16 mouse cellular contexts compared by ENCODE assay signal in the genomic region with DNA sequence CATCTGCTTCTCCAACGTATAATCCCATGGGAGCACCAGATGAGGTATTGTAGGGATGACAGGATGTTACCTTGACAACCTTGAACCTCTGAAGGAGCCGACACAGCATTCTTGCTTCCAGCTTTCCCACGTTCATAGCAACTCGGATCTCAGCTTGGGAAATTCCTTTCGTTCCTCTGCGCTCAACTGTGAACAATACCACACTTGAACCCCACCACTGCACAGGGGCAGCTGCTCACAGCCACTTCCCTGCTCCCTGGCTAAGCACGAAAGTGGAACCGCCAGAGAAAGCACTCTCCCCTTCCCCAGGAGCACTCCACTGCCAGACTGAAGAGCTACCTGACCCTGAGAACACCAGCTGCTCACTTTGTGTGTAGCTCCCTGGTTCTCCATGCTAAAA. TPM values are rescaled to one million over a fixed set of nuclear protein-coding genes. Genes with fewer than 3 reads are reported as not detected.
DNase-seq lines count a peak whose midpoint lies in the region; ATAC-seq and TF ChIP-seq lines count a peak whose summit lies in the region.
"Had no signal": no experiment of that assay in that cellular context is flagged by ENCODE, and none has a peak within 500 bp of the region (broad histone marks: within the 10 kb centered on the region; RNA-seq: fewer than 3 reads in every experiment).

No protein-coding gene starts in this region.

- ATAC-seq in hindbrain, embryonic 14.5 days (ENCODE audit: low FRiP score): peak; percentile 21; the same call in 1 of the 2 replicates
- ATAC-seq in Patski: peak; percentile 89
- ATAC-seq: inflammation-experienced regulatory T-cells, adult 6 months had no signal

- WGBS in hindbrain, embryonic 14.5 days: 71% methylated on average over 8 of the region's 8 CpGs
- WGBS in hindbrain, embryonic 10.5 days: 84% methylated on average over 8 of the region's 8 CpGs

- peaks cover 96% of the 10 kb centered on the region for H3K36me3 ChIP-seq in hindbrain, embryonic 14.5 days (replicated peaks; ENCODE audit: control insufficient read depth, insufficient read depth)
- peaks cover 99% of the 10 kb centered on the region for H3K36me3 ChIP-seq in hindbrain, embryonic 10.5 days

- H3K27ac ChIP-seq in hindbrain, embryonic 14.5 days: no peak overlapping the region; the same call in 1 of the 2 replicates
- no peak overlapping the region for H3K27ac ChIP-seq in hindbrain, embryonic 10.5 days
- H3K27ac ChIP-seq: left cerebral cortex, adult 2 months; limb, embryonic 13.5 days; macrophage had no signal

- no peaks in the 10 kb centered on the region for H3K4me1 ChIP-seq in hindbrain, embryonic 14.5 days (replicated peaks; ENCODE audit: control insufficient read depth, insufficient read depth, low read length)
- H3K4me1 ChIP-seq in hindbrain, embryonic 10.5 days (replicated peaks): no peaks in the 10 kb centered on the region
- H3K4me1 ChIP-seq: limb, embryonic 13.5 days had no signal

- no peak overlapping the region for H3K4me3 ChIP-seq in hindbrain, embryonic 14.5 days (replicated peaks; ENCODE audit: low read length)
- H3K4me3 ChIP-seq in hindbrain, embryonic 10.5 days: no peak overlapping the region
- H3K4me3 ChIP-seq: left cerebral cortex, adult 2 months; limb, embryonic 13.5 days had no signal

- no peak overlapping the region for H3K9ac ChIP-seq in hindbrain, embryonic 14.5 days
- H3K9ac ChIP-seq: limb, embryonic 13.5 days had no signal

- no peaks in the 10 kb centered on the region for H3K27me3 ChIP-seq in hindbrain, embryonic 14.5 days (ENCODE audit: control insufficient read depth, insufficient read depth, low read length)
- H3K27me3 ChIP-seq in hindbrain, embryonic 10.5 days (ENCODE audit: insufficient read depth, poor library complexity, severe bottlenecking): no peaks in the 10 kb centered on the region
- no peaks in the 10 kb centered on the region for H3K27me3 ChIP-seq in Patski
- H3K27me3 ChIP-seq: limb, embryonic 13.5 days had no signal

- in situ Hi-C loops in Patski (cut with MboI; ENCODE audit: low pct_unique_long_range_greater_than_20kb): no loop called here

- no peaks in the 10 kb centered on the region for H3K9me3 ChIP-seq in hindbrain, embryonic 14.5 days (ENCODE audit: control insufficient read depth, low read length)
- H3K9me3 ChIP-seq in hindbrain, embryonic 10.5 days: no peaks in the 10 kb centered on the region
- H3K9me3 ChIP-seq: limb, embryonic 13.5 days had no signal

- POLR2A ChIA-PET in Patski (lab: Charles Lee): interaction anchor here (0.9 to 1.7 kb wide), 2 partner anchors 28 to 30 kb away, joined by 3 to 6 read pairs; a partner anchor contains a TSS

- TF ChIP-seq CTCF in Patski (IDR thresholded peaks at IDR 0.05): no peak

- peak; percentile 36 for DNase-seq in hindbrain, embryonic 14.5 days (ENCODE audit: low spot score)
- DNase-seq in hindbrain, embryonic 10.5 days (ENCODE audit: low spot score): no peak
- peak; percentile 80 for DNase-seq in Patski (ENCODE audit: low read depth, low spot score)
- DNase-seq in kidney, adult 18-20 months: peak; percentile 11
- DNase-seq in kidney, postnatal 25 days: peak; percentile 23 to 52
- no peak for DNase-seq in gastrocnemius, adult 8-10 months (ENCODE audit: low spot score in 2 of 2)
- no peak for DNase-seq in urinary bladder, postnatal 36 days (ENCODE audit: low spot score in 2 of 2)
- DNase-seq: adrenal gland, postnatal 10 days; cerebellum, adult 9-10 months; gastrocnemius, postnatal 14 days; heart, postnatal 10 days; right cerebral cortex, postnatal 25 days had no signal

- no peak overlapping the region for H3K4me2 ChIP-seq in hindbrain, embryonic 14.5 days (replicated peaks)
- H3K4me2 ChIP-seq: limb, embryonic 13.5 days had no signal

- CTCF ChIA-PET in Patski (lab: Charles Lee): interaction anchor here (2.3 kb wide), 1 partner anchor 17 kb away, joined by 5 read pairs; no protein-coding TSS in a partner anchor

RNA-seq across cellular contexts. Expression of a gene that starts 28.8 kb away (rescaled TPM):
- polyA plus RNA-seq in hindbrain, embryonic 14.5 days (2014; fragmentation: Nextera tagmentation; extraction: Ambion mirVana): 33.7 and 34.8 TPM in 2 replicates
- 44.0 and 45.1 TPM in 2 replicates for polyA plus RNA-seq in hindbrain, embryonic 10.5 days (2016; fragmentation: Nextera tagmentation; extraction: Ambion mirVana)
- 59.9 TPM for polyA plus RNA-seq in Patski (2021)
- 10 to 100 TPM; 29.7 to 32.7 (median 30.7) TPM for total RNA-seq in gastrocnemius, adult 8-10 months (2022)

RNA-seq across cellular contexts. Expression of a gene that starts 28.9 kb away (rescaled TPM):
- polyA plus RNA-seq in hindbrain, embryonic 14.5 days (2014; fragmentation: Nextera tagmentation; extraction: Ambion mirVana): 7.2 and 7.3 TPM in 2 replicates
- polyA plus RNA-seq in hindbrain, embryonic 10.5 days (2016; fragmentation: Nextera tagmentation; extraction: Ambion mirVana): 10.2 and 11.8 TPM in 2 replicates
- polyA plus RNA-seq in Patski (2021): 11.6 TPM
- total RNA-seq in gastrocnemius, adult 8-10 months (2022): 1 to 10 TPM; 6.0 to 8.7 (median 7.7) TPM

Comparison
In these comparisons a context has a peak if more than half of its experiments do, and no peak if none do; other contexts are left out.
1. DNase-seq: peak in hindbrain, embryonic 14.5 days (single experiment), Patski (single experiment), kidney, adult 18-20 months (single experiment) and kidney, postnatal 25 days (2 of 2); none in hindbrain, embryonic 10.5 days (single experiment), gastrocnemius, adult 8-10 months (0 of 2) and urinary bladder, postnatal 36 days (0 of 2).